Mouse (Mus musculus) gastrocnemius, postnatal 14 days (tissue): ENCODE results near the gene Pip5kl1. TPM values are rescaled to one million over a fixed set of nuclear protein-coding genes. Genes with fewer than 3 reads are reported as not detected.
A peak's percentile ranks its signal among the peaks of the same experiment; 100 is the strongest.

ENCODE experiments used
- DNase-seq: peaks from one replicate; pipeline ENCODE4 v3.0.0; 2021; ENCODE audit warnings: mixed read lengths
- intact Hi-C: fragments of 180-260 bp; cut with DNase I; formaldehyde crosslinking; loops from one replicate; pipeline ENCODE4 v1.15.1; 2025; ENCODE audit warnings: low total_unique reads
- long read RNA-seq, 2 experiments: library from polyadenylated mRNA; stranded (forward); transcript quantifications; one replicate each; pipeline ENCODE4 v2.0.0; 2021
- total RNA-seq, 2 experiments: library from RNA; stranded (reverse); gene quantifications; 2 replicates each; pipeline ENCODE4 v1.2.3; 2021

The Pip5kl1 gene
- total RNA-seq, result not detected
- long read RNA-seq, experiment 1, result 0 reads
- long read RNA-seq, experiment 2, result 0 reads

- intact Hi-C loops, result no loop called here
- no peak for DNase-seq
These were observed at the start of gene Pip5kl1 for GRCm38 (mm10) chr2:32574497-32574896. TSS of gene Pip5kl1 (plus strand) at chr2:32574797.

- intact Hi-C loops, result no loop called here
These were observed 48.8 kb upstream of the Pip5kl1 start for GRCm38 (mm10) chr2:32525816-32526215.

GRCm38 (mm10) chr2:32527468-32527966 is 47.1 kb upstream of the Pip5kl1 start:
- no peak for DNase-seq
- intact Hi-C loops, result no loop called here

More at GRCm38 (mm10) chr2:32525816-32526215, 48.8 kb upstream of the Pip5kl1 start:
- DNase-seq, result no peak

DNA sequence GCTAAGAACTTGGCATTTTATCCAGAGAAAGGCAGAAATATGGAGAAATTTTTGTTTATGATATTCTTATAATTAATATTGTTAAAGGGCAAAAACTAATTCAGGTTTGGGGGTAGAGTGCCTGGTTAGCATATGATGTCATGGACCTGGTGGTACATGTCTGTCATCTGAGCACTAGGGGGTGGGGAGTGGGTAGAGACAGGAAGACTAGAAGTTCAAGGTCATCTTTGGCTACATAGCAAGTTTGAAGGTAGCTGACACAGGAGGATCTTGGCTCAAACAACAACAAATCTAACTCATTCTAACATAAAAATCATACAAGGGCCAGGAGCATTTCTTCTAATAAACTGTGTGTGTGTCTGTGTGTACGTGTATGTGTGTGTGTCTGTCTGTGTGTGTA is 46.3 kb upstream of the Pip5kl1 start:
- intact Hi-C loops, result no loop called here
- DNase-seq, result no peak

- intact Hi-C loops, result no loop called here
- no peak for DNase-seq
These were observed 44.1 kb upstream of the Pip5kl1 start for GRCm38 (mm10) chr2:32530479-32530878.

- intact Hi-C loops, result no loop called here
- no peak for DNase-seq
These were observed 41.4 kb upstream of the Pip5kl1 start for GRCm38 (mm10) chr2:32533163-32533562.

GRCm38 (mm10) chr2:32534061-32534732 is 40.4 kb upstream of the Pip5kl1 start:
- peak; percentile 43 for DNase-seq
- intact Hi-C loops, result no loop called here

- DNase-seq, result peak; percentile 100
- intact Hi-C loops, result no loop called here
These were observed 39.7 kb upstream of the Pip5kl1 start, which contains the start of gene Fam102a for GRCm38 (mm10) chr2:32534733-32535471. TSS of gene Fam102a (plus strand) at chr2:32535332.

DNA sequence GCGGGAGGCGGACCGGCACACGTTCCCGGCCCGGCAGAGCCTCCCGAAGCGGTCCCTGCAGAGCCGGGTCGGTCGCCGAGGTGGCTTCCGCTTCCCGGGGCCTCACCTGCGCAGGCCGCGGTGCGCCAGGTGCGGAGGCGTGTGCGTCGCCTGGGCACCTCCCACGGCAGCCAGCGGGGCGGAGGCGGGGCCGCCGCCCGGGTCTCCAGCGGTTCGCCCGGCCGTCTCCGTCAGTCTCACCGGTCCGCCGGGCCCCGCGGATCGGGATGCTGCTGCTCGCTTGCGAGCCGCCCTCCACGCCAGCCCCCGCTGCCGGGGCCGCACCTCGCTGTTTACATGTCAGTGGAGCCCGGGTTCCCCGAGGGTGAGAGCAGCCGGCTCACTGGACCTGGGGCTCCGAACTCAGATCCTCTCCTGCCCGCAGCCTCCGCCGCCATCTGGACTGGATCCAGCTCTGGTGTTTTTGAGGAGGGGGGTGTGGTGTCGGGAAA is 39.1 kb upstream of the Pip5kl1 start:
- intact Hi-C loops, result no loop called here
- DNase-seq, result peak; percentile 54

DNA sequence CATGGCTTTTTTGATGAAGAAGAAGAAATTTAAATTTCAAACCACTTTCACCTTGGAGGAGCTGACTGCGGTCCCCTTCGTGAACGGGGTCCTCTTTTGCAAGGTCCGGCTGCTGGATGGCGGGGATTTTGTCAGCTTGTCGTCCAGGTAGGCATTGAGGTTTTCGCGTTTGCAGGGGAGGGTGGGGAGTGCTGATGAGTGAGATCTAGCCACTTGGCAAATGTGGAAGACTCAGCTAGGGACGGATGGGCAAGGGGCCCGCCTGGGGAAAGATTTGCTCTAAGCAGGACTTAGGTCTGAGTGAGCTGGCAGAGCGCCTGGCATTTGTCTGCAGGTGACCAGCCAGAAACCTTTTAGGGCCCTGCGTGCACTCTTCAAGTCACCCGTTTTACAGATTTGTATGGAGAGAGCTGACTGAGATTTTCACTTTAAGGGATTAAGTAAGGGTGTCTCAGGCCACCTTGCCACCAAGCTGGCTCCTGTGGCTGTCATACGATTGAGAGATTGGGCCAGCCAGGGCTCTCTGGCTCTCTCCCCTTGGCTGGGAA is 38.4 kb upstream of the Pip5kl1 start:
- peak; percentile 38 for DNase-seq
- intact Hi-C loops, result no loop called here

- intact Hi-C loops, result no loop called here
- DNase-seq, result peak; percentile 46
These were observed 37.8 kb upstream of the Pip5kl1 start for GRCm38 (mm10) chr2:32536634-32537359.

GRCm38 (mm10) chr2:32537360-32537905 is 37.2 kb upstream of the Pip5kl1 start:
- DNase-seq, result no peak

GRCm38 (mm10) chr2:32537941-32538340 is 36.7 kb upstream of the Pip5kl1 start:
- DNase-seq, result no peak
- intact Hi-C loops, result no loop called here

More at GRCm38 (mm10) chr2:32537360-32537905, 37.2 kb upstream of the Pip5kl1 start:
- intact Hi-C loops, result no loop called here

- intact Hi-C loops, result no loop called here
- DNase-seq, result no peak
These were observed 36.1 kb upstream of the Pip5kl1 start for GRCm38 (mm10) chr2:32538461-32538860.

GRCm38 (mm10) chr2:32539452-32539981 is 35.1 kb upstream of the Pip5kl1 start:
- intact Hi-C loops, result no loop called here
- DNase-seq, result no peak

DNA sequence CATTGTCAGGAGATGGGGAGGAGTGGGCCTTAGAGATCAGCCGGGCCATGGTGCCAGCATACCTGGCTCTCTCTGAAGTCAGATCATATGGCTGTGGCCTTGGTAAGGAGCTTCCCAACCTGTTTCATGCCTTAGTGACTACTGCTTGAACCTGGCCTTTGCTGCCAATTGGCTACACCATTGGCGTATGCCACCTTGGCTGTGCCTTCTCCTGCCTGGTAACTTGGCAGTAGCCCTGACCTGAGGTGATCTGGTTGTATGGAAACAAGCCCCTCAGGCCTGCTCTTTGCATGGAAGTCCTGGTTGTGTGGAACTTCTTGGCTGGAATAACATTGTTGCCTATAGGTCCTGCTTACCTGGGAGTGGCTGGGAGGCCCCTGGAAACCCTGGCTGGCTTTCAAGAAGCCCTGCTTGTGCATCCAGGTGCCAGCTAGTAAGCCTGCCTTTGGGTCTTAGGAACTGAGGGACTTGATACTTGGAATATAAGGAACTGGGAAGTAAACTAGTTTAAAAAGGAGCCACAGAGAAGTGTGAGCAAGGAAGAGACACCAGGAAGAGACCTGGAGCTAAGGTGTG is 33.2 kb upstream of the Pip5kl1 start:
- intact Hi-C loops, result no loop called here
- DNase-seq, result no peak

DNA sequence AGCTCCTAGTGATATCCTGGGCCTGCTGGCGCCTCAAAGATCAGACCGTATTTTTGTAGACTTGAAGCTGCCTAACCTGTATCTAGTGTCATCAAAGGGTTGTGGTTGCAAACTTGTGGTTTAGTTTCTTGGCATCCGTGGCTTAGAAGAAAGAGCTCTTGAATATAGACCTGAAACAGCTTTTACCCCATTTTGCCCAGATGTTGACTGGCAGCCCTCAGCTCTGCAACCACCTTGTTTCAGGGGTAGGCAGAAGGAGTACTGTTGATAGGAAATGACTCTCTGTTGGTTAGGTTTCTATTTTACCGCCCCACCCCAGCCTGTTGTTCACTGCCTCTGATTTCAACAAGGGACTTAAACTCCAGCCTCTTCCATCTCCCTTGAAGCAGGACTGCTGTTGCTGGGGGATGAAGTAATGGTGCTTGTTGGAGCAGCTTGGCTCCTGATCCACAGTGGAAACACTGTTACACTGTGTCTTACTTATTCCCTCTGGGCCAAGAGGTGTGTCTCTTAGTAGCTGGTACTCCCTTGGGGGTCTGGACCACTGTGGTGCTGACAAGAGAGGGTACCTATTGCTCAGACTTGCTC is 32.5 kb upstream of the Pip5kl1 start:
- intact Hi-C loops, result no loop called here
- no peak for DNase-seq

DNA sequence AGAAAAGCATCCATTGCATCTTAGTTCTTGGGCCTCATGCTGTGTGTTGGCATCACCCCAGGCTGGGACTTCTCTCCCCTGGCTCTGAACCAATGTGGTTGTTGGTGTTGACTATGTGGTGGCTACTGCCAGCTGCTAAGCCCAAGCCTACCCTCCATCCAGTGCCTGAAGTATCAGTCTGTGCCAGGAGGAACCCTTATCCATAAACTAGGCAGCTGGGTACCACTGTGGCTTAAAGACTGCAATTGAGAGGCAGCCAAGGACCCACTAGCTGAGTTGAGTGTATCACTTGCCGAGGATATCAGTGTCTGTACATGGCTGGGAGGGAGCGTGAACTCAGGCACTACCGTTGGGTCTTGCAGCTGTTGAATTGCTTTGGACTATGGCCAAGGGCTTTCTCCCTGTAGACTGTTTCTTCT is 31.6 kb upstream of the Pip5kl1 start:
- intact Hi-C loops, result no loop called here
- no peak for DNase-seq
